Mouse (Mus musculus): ENCODE measurements at regions not wholly inside any gene's neighbourhood (a gene's known extent, or its start where the extent isn't known, plus 50 kb on each side); places are given as distances from the start of the nearest gene placed in this dataset.

GRCm38 (mm10) chr2:173420481-173420880 is 101.9 kb upstream of the 1700021F07Rik start:
- no peak for DNase-seq

- DNase-seq = no peak
These were observed 97.5 kb upstream of the 1700021F07Rik start for GRCm38 (mm10) chr2:173424875-173425274.

DNA sequence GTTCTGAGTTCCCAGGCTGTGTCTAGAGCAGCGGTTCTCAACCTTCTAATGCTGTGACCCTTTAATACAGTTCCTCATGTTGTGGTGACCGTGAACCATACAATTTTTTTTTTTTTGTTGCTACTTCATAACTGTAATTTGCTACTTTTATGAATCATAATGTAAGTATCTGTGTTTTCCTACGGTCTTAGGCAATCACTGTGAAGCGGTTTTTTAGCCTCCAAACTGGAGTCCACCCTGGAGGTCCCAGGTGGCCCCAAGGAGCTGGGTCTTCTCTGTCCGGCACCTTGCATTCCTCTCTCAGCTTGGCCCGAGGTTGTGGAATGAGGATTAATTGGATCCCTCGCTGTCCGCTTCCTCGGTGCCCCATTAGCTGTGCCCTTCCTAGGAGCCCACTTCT is 96.6 kb upstream of the 1700021F07Rik start:
- DNase-seq = no peak

GRCm38 (mm10) chr2:173426191-173427065 is 96.0 kb upstream of the 1700021F07Rik start:
- no peak for DNase-seq

GRCm38 (mm10) chr2:173427888-173428450 is 94.4 kb upstream of the 1700021F07Rik start:
- DNase-seq = no peak

- DNase-seq = no peak
These were observed 90.5 kb upstream of the 1700021F07Rik start for GRCm38 (mm10) chr2:173431841-173432240.

DNA sequence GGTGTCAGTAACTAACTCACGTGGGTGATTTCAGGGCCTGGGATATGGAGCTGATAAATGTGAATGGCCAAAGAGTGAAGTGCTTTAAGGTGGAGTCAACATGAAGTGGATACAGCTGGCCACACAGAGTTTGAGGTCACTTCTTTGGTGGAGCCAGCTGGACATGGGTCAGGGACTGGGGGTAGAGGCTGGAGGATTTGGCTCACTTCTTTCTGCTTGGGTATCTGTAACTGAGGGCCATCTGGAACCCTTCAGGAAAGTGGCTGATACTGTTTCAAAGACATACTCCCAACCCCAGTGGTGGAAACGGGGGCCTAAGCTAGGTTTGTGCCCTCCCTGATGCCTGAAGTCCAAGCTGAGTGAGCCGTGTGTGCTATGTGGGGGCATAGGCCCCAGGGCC is 90.1 kb upstream of the 1700021F07Rik start:
- peak; percentile 20 to 34 for DNase-seq

GRCm38 (mm10) chr2:173432886-173433624 is 89.3 kb upstream of the 1700021F07Rik start:
- DNase-seq = no peak

- DNase-seq = no peak
These were observed 85.8 kb upstream of the 1700021F07Rik start for GRCm38 (mm10) chr2:173436580-173436979.

DNA sequence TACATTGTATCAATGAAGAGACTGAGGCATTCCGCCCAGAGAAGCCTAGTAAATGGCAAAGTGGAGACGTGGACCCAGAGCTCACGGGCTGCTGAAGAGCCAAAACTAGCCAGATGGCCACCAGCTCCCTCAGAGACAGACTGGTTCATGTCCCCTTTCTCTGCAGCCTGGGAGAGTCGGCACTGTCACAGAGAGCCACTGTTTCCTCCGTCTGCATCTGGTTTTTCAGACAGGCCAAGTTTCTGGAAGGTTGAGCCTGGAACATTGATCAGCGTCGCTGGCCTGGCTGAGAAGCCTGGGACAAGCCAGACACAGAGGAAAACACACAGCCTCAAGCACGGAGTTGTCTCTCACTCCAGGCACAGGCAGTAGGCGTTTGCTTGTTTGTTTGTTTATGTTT is 83.4 kb upstream of the 1700021F07Rik start:
- no peak for DNase-seq

GRCm38 (mm10) chr2:173442056-173442455 is 80.3 kb upstream of the 1700021F07Rik start:
- DNase-seq = no peak

DNA sequence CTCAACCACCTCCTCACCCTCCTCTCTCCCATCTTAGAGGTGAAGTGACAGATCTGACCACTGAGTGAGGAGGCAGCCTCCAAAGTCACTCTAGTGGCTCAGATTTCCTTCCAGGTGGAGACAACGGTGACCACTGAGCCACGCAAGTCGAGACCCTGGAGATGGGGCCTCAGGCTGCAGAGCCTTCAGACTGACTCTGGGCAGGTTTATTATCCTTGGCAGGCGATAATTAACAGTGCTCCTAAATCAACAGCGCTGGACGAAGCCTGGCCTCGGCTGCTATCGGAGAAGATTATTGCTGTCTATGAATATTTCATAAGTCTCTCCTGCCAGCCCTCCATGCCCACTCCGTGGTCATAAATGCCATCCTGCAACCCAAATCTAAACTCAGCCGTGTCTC is 79.1 kb upstream of the 1700021F07Rik start:
- no peak for DNase-seq

GRCm38 (mm10) chr2:173444386-173444785 is 78.0 kb upstream of the 1700021F07Rik start:
- DNase-seq = no peak

GRCm38 (mm10) chr2:173445039-173445438 is 77.3 kb upstream of the 1700021F07Rik start:
- no peak for DNase-seq

DNA sequence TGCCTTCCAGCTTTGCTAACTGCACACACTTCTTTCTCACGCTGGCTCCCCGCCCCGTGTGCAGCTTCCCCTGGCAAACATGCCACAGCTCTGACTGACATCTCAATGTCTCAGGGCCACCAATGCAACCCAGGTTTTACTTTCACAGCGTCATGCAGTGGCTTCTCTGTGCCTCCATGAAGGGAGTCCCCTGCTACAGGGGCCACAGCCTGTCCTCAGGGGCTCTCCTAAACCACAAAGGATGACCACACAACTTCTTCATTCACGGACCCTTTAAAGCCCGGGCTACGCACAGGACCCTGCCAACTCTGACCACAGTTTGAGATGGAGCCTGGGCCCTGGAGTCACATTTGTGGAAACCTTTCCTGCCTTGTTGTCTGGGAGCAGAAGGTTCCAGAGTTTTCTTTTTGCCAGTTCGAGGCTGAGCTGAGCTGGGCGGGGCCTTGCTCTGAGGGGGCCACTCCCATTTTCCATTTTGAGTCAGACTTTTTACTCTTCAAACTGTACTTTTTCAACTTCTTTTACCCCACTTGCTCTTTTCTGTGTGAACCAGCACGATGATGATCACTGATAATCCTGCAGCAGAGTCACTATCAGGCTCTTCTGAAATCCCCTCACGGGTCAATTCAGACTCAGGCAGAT is 73.7 kb upstream of the 1700021F07Rik start:
- no peak for DNase-seq

- DNase-seq = peak in 1 of 2 experiments; percentile 32
These were observed 73.2 kb upstream of the 1700021F07Rik start for GRCm38 (mm10) chr2:173449198-173449597.

DNA sequence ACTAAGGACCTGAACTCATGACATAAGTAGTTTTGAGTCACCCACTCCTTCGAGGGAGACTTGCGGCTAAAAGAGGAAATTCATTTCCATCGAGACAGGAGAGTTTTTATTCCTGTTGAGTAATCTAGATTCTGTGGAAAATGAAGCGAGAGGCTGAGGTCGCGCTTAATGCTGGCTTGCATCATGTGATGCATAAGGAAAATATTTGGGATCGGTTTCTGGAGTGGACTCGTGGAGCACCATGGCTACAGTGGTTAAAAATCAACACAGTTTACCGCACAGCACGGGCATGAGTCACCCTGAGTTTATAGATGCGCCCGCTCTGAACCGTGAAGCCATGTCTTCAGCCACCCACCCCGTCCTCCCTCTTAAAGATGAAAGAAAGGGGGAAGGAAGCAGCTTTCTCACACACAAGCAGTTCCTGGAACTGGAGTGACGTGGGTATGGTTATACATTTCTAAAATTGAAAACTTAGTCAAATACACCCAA is 70.3 kb upstream of the 1700021F07Rik start:
- DNase-seq = peak; percentile 26 to 37

GRCm38 (mm10) chr2:173452800-173453199 is 69.6 kb upstream of the 1700021F07Rik start:
- no peak for DNase-seq

- DNase-seq = peak in 1 of 2 experiments; percentile 29
These were observed 68.6 kb upstream of the 1700021F07Rik start for GRCm38 (mm10) chr2:173453569-173454405.

DNA sequence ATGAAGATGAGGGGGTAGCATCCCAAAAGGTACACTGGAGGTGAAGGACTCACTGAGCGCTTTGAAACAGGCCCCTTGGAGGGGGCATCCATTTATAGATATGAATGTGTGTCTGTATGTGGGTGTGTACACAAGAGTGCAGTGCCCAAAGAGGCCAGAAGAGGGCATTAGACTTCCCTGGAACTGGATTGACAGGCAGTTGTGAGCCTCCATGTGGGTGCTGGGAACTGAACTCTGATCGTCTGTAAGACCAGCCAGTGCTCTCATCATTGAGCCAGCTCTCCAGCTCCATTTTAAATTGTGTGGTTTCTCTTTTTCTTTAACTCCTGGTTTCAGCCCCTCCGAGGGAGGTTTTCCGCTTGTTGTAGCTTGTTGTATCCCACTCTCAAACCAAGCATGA is 67.6 kb upstream of the 1700021F07Rik start:
- DNase-seq = peak in 1 of 2 experiments; percentile 1

GRCm38 (mm10) chr2:173455216-173455615 is 67.2 kb upstream of the 1700021F07Rik start:
- DNase-seq = peak in 1 of 2 experiments; percentile 2

DNA sequence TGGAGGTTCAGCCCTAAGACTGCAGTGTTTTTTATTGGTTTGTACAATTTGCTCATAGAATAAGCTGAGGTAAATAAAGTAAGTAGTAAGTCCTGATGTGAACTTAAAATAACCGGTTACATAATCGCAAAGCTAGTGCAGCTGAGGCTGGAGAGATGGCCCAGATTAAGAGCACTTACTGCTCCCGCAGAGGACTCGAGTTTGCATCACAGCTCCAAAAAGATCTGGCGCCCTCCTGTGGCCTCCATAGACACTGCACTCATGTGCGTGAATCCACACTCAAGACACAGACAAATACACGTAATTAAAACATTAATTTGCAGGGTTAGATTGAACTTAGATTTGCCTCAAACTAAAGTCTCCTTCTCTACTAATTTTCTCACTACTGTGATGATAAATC is 66.3 kb upstream of the 1700021F07Rik start:
- DNase-seq = peak in 1 of 2 experiments; percentile 1
